Mouse (Mus musculus): ENCODE measurements around the gene Casd1. TPM values are rescaled to one million over a fixed set of nuclear protein-coding genes. Genes with fewer than 3 reads are reported as not detected.
A peak's percentile ranks its signal among the peaks of the same experiment; 100 is the strongest.

Casd1 gene
- 10 to 100 TPM; 30.1 to 34.6 TPM for total RNA-seq (2021)
- long read RNA-seq, experiment 1, transcript Casd1-201 (18 exons, 3,961 nt): major isoform, 23 of 41 reads
- long read RNA-seq, experiment 1, partial matches to known transcripts: 10 of 41 reads
- long read RNA-seq, experiment 1, other reads (novel, unspliced or antisense): 8 of 41 reads
- long read RNA-seq, experiment 2, transcript Casd1-201 (18 exons, 3,961 nt): major isoform, 16 of 29 reads
- long read RNA-seq, experiment 2, partial matches to known transcripts: 10 of 29 reads
- long read RNA-seq, experiment 2, other reads (novel, unspliced or antisense): 3 of 29 reads

DNA sequence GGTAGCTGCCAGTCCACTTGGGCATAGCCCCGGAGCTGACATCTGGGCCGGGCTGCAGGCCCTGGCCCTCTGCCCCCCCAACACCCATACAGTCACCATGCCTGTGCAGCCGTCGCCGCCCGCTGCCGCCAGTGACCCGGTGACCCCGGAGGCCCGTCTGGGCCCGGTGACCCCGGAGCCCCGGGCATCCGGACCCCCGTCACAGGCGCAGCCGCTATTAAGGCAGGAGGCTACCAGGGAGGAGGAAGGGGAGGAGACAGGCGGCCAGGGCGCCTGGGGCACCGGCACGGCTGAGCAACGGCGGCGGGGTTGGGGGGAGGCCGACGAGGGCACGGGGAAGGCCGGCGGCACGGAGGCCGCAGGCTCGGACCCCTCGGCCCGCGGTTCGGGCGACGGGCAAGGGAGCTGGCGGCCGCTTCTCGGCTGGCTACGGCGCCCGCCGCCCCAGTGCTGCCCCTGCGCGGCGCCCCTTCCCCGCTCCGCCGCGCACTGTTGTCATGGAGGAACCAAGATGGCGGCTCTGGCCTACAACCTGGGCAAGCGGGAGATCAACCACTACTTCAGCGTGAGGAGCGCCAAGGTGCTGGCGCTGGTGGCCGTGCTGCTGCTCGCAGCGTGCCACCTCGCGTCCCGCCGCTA, at the start of gene Casd1:
Gene Casd1 (plus strand): TSS at position 182 of the 639 bp plus-strand sequence.
- peak; percentile 57 for DNase-seq

DNA sequence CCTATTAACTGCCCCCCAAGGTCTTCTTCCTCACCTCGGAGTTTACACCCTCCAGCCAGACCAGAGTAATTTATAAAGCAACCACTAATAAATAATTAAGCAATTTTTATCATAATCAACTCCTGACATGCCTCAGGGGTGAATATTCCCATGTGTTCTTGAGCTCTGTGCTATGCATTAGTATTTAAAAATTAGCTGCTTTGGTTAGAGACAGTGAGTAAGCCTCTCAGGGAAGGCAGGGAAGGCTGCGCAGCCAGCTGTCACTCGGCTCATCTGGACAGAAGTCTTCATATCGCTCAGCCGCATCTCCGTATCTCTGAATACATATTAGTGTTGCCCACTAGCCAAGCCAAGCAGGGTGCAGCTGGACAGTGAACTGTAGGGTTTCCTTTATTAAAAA, 45.3 kb upstream of the Casd1 start:
- no peak for DNase-seq

DNA sequence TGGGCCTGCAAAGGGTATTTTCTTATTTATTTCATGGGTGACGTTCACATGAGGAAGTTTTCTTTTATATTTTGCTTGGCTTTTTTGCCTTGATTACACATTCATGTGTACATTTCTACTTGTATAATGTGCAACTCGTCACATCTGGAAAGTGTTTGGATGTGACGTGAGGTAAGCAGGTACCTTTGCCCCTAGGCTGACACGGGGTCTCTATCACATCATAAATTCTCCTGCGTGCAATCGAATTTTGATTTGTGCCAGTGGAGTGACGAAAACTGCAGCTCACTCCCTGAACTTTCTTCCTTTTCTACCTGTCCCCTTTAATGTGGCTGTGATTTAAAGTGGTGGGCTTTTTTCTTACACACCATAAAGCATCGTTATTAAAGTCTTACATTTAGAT, 43.6 kb upstream of the Casd1 start:
- no peak for DNase-seq

DNA sequence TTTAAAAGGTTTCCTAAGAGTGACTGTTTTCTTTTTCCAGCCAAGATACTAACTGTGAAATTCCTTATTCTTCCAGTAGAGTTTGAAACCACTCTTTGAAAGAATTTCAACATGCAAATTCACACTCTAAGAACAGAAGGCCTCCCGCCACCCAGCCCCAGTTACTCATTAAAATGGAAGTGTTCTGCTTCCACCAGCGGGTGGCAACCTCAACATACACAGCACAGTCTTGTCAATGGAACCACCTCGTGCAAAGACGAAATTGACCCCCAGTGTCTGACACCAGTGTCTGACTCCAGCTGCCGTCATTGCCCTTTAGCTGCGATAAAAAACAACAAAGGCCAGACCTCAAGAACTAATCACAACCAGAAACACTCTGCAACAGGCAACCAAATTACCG, 43.0 kb upstream of the Casd1 start:
- peak; percentile 36 for DNase-seq

DNA sequence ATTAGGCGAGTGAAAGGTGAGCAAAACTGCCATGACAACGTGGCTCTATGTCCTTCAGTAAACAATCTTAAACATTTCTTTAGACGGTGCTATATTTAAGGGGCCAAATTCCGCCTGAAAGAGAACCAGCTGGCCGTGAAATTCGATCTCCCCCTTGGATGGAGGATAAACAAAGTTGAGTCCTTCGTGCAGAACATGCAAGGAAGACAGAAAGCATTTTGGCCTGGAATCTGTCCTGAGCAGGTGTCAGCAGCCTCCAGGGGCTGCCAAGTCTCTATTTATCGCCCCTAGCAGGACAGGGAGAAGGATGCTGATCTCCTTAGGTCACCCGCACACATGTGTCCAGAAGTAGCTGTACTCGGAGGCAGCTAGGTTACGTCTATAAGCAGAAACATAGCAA, 39.5 kb upstream of the Casd1 start:
- no peak for DNase-seq

DNA sequence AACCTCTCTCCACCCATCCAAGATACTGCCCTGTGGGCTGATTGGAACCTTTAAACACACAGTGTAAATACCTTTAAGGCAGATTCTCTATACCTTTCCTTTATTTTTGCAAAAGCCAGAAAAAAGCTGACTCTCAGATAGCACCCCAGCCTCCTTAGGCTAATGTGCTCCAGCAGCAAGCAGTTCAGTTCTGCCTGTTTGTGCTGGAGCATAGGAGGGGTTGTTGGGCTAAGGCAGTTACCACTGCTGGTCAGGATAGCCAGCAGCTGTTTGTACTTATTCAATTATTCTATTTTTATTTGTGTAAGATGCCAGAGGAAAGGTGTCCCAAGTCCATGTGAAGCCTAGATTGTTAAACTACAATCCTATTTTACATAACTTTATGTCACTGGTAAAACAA, 39.0 kb upstream of the Casd1 start:
- no peak for DNase-seq

DNA sequence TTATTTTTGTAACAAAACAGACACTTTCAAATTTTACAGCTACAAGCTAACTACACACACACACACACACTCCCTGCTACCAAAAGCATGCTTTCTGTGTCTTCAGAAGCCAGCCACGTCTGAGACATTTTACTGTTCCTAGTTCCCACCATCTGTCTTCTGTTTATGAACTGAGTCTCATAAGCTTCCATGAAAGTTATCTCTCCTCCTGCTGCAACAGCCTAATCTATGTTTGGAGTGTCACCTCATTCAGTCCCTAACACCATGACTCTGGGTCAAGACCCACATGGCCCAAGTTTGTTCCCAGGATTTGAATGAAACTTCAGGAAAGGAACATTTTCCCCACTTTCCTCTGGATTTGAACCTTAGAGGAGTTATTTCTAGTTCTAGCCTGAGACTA, 38.2 kb upstream of the Casd1 start:
- no peak for DNase-seq

DNA sequence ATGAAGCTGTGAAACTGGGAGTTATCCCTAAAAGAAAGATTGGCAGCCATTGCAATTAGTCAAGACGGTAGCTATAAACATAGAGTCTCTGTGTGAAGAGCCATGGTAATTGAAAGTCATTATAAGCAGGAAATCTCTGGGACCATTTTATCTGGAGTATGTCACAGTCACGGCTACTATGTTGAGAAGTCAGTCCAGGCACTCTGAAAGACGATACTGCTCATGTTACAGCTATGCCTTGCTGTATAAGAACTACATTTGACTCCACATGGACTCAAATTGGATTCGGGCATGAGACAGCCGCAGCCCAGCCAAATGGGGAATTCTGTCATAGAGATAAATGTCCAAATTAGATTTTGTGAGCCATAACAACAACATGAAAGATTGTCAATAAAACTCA, 37.2 kb upstream of the Casd1 start:
- DNase-seq: no peak

DNA sequence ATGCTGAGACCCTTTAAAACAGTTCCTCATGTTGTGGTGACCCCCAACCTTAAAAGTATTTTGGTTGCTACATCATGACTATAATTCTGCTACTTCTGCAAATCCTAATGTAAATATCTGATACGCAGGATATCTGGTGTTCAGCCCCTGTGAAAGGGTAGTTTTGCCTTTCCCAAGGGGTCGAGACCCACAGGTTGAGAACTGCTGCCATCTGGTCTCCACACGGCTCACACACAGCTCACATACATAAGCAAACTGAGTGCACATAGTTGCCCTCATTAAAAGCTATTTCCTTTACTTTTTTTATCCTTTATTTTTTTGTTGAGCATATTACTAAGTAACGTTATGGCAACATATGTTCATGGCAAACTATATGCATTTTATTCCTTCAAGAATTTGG, 30.2 kb upstream of the Casd1 start:
- DNase-seq: no peak

DNA sequence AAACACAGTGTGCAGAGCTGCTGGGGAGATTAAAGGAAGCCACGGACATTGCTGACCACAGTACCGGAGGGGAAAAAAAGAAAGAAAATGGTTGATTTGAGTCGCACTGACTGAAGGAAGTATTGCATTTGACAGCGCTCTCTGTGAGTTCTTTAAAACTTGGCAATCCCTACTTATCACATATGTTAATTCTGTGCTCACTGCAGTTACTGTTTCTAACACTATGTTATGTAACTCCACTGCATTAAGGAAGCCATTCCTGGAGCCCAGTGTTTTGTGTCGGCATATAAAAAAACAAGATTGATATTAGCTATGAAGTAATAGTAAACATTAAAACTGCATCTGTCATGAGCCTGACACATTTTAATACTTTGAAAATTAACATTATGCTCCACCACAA, 22.9 kb upstream of the Casd1 start:
- DNase-seq: no peak

DNA sequence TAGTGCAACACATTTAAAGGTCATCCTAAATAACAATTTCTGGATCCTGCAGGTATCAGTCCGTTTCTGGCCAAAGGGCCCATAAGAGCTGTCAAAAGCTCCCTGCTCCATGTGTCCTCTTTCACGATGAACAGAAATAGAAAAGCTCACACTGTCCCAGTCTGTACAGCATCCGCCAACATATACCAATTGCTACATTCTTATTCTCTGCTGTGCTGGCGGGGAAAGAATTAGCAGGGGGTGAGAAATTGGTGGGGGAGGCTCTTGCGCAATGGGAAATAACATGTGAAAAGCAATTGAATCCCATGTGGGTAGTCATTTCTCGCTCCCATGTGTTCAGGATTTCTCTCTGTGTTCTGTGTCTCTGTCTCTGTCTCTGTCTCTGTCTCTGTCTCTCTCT, 22.3 kb upstream of the Casd1 start:
- DNase-seq: no peak

DNA sequence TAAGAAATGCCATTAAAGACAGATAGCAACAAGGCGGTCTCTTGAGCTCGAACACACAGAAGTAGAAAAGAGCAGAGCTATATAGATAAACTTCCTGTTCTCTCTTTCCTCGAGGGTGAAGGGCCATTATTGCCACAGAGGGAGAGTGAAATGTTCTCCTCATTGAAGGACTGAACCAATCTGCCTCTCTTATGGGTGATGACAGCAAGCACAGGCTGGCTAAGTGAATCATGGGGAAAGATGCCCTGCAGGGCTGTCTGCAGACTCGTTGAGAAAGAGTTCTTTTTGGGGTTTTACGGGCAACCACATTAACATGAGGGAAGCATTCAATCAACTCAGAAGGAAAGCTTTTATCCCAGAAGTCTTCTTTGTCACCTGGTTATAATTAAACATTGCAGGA, 21.0 kb upstream of the Casd1 start:
- no peak for DNase-seq

DNA sequence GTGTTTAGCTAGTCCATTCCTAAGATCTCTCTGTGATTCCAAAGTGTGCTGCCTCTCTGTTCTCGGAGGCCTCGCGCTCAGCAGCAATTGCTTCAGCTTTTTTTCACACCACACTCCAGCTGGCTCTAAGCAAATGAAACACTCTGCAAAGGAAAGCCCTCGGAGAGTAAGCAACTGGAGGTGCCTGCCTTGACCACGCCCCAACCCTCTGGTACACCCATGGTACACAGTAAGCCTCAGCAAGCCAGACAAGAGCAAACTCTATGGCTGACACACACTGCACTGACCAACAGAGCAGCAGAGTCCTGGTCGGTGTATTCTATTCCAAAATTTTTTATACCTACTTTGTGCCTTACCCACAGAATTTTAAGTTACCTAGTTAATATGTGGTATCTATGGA, 17.2 kb upstream of the Casd1 start:
- DNase-seq: no peak

DNA sequence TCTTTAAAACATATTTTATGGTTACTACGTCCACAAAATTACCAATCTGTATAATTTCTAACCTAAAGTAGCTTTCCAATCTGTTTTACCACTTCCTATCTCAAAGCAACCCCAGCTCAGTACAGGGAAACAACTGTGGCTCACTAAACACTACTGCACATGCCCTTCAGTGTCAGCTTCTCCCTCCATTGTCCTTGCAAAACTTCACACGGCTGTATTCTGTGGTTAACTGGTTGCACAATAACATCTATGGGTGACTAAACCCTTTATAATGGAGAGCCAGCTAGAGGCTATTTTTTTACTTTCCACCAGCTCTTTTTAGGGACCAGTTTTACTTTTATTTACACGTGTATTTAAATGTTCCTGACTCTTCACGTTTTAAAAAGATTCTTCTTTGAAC, 12.7 kb upstream of the Casd1 start:
- DNase-seq: no peak

DNA sequence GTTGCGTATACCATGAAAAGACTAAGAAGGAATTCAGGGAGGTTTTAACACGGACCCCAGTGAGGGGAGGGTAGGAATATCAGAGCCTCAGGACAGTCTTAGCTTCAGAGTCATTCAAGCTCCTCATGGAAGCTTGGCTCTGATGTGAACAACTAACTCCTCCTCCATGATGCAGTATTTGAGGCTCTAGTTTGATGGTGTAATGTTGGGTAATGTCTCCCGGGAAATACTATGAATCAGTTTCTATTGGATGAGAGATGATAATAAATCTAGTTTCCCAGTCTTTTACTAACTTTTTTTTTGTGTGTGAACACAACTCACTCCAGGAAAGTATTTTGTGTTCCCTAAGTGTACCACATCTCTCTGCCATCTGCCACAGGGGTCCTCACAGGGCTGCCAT, 11.9 kb upstream of the Casd1 start:
- DNase-seq: no peak

DNA sequence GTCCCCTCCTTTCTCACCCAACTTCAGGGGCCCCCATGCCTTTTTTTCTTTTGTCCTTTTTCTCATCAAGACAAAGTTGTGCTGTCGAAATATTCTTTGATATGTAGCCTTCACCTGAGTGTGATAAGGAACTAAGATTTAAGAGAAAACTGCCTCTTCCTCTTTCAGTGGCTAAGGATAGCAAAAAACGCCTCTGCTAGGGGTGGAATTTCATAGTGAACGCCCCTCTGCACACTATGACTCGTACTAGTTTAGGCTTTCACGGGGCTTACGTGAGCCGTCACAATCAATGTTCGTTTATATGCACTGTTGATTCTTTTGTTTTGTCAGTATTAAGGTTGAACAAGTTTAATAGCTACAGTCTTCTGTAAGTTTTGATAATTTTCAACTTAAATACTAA, 10.6 kb upstream of the Casd1 start:
- DNase-seq: no peak

DNA sequence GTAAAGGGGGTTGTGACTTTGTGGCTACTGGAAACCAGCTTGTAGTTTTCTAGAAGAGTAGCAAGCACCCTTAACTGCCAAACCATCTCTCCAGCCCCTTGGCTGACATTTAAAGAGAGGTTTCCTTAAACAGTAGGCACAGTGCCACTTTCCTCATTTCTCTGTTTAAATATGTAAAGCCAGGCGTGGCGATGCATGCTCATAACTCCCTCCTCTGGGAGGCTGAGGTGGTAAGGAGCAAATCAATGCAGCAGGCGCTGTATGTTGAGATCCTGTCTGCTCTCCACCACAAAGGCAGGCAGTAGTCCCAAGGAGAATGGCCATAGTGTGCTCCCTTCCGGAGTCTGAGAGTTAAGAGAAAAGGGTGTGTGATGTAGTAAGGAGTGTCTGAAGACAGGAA, 2.9 kb upstream of the Casd1 start:
- no peak for DNase-seq

DNA sequence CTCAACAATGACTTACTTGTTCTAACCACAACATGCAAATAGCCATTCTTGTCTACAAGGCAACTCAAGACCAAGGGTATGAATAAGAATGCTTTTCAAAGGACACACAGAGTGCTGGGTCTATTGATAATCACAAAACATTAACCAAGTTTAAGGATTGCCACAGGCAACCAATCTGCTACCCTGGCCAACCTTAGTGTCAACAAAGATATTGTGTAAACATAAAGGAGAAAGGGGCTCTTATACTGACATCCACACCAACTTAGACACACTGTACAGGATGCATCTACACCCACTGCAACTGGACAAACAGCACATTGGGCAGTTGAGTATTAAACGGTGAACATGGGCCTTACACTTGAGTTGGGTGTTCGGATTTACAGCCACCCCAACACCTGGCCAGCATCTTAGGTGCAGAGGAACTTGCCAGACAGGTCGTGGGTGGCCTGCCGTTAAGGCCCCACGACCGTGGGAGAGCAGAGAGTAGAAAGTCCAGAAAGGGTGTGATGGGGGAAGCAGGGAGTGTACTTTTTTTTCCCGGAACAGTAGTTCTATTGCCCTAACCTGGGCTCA, 468 bp upstream of the Casd1 start:
- no peak for DNase-seq

DNA sequence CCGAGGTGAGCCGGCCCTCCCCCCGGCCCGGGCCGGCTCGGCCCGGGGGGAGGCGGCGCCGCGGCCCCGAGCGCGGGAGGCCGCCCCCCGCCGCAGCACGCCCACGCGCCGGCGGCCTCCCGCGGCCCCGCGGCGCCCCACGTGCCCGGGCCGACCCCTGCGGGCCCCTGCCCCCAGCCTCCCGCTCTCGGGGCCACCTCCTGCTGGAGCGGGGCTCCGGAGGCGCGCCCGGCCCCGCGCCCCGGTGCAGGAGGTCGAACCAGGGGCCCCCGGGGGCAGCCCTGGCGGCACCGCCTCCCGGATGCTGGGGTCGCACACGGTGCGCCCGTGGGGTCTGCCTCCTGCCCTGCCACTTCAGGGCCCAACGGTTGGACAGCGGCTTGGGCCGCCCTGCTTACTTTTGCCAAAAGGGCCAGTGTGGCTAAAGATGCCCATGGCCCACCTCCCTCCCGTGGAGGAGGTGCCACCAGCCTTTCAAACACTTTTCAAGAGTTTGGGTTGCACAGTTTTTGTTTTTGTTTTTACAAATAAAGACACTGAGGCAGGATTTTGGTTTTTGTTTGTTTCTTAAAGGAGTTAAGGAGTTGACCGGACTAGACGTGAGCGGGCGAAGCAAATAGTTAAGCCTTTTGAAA, 775 bp downstream of the Casd1 start:
- DNase-seq: peak; percentile 44

DNA sequence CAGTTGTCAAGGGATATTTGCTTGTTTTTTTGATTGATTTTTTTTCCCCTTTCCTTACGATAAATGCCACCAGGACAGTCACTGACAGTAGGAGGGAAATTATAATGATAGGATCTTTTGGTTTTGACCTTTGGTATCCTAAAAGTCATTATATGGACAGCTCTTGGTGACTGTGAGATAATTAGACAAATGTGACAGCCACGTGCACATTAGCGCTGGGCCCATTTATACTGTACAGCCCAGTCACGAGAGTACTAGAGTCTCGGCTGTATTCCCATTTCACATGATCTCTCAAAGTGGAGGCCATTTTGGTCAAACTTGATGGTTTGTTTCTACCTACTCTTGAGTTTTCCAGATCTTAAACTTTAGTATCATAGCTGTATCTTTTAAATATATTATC, 1.4 kb downstream of the Casd1 start:
- no peak for DNase-seq

DNA sequence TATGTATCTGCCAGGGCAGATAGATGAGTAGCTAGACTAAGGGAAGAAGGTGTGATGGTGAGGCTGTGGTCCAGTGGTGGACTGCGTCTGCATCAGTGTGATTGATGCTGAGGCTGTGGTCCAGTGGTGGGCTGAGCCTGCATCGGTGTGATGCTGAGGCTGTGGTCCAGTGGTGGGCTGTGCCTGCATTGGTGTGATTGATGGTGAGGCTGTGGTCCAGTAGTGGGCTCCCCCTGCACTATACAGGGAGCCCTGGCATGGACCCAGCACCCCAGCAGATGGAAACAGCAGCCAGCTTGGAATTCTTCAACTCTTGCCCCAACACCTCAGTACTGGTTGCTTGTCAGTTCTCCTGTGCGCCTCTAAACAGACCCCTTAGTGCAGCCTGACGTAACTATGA, 5.8 kb downstream of the Casd1 start:
- no peak for DNase-seq

DNA sequence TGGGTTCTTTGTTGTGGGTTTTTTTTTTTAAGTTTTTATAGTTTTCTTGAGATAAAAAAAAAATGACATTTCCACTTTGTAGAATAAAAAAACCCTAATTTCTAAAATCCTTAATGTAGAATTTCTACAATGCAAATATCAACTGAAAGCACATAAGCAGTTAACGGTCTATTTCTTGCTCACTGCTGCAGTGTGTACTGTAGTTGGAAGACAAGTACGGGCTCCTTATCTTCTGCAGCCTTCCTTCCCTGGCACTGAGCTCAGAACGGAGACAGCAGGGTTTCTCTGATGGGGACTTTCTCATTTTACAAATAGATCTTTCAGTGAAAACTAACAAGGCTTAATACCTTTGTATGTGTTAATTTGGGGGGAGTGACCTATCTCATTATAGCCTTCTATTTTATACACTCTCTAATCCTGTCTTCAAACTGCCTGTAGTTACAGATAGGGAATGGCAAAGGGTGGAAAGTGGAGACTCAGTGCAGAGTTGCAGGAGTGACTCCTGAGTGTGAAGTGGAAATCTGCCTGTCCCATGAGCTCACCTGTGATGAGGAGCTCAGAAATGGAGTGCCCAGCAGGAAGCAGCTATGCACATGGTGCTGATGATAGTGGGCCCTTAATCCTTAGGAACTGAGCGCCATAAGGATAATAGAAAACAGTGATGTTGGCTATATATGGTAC, 9.7 kb downstream of the Casd1 start:
- no peak for DNase-seq

DNA sequence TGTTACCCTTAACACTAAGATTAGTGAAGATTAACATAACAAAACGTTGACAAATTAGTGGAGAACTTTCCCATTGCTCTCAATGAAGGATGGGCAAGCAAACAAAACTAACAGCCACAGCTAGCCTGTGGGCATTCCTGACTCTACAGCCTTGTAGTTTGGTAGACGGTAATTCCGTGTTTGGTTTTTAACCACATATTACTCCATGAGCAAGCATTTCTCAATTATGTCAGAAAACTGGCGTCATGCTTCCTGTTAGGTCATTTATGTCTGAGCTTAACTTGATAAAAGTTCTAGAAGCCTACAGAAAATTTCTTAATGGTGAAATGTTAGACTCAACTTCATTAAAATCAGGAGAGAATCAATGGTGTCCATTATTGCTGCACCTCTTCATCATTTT, 11.2 kb downstream of the Casd1 start:
- no peak for DNase-seq
